Mouse (Mus musculus) thymus, postnatal 10 days (tissue): ENCODE data around the gene Gm5134.

Experiments
- DNase-seq, 2 experiments: peaks; one replicate each; pipeline ENCODE4 v3.0.0; 2021; ENCODE audit warnings: low spot score in 2 of 2

The Gm5134 gene

DNA sequence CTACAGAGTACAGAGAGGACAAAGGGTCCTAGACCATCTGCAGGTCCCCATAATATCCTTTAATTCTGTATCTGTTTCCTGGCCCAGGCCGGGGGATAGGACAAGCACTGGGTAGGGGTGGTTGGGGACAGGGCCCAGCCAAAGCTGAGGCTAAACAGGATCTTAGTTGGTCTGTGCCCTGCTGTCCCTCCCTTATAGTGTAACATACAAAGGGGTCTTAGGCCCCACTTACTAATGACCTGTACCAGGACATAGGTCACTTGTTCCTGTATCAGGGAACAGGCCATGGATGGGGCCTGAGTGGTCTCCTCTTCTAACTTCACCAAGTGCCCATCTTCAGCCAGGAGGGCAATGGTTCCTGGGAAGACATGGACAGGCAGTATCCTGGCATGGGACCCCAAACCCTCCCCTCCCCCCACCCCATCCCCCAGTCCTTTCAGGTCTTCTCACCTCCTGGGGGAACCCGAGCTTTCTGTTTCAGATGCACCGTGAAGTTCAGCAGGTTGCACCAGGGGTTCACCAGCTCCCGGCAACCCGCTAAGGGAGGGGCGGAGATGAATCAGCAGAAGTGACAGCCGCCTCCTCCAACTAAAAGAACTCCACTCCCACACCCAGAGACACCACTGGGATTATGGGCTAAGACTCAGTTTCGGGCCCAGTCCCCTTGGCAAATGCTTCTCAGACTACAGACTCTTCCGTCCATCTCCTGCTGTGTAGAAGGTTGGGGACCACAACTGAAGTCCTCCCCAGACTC is 14.7 kb upstream of the Gm5134 start:
- DNase-seq: no peak

DNA sequence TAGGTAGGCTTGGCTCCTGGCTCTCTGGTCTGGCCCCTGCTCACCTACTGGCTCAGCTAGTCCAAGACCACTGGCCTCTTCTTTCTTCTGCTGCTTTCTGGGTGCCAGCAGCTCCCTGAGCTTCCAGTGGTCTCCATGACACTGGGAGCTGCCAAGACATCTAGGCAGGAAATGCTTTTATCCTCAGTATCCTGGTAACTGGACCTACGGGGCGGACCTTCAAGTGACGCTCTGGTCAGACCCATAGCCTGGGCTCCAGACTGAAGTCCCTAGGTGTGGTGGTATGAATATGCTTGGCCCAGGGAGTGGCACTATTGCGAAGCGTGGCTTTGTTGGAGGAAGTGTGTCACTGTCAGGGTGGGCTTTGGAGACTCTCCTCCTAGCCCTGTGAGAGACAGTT is 13.8 kb upstream of the Gm5134 start, which contains the start of gene Gm867:
TSS of gene Gm867 (minus strand) at position 153 of the 400 bp plus-strand sequence.
- DNase-seq: no peak

DNA sequence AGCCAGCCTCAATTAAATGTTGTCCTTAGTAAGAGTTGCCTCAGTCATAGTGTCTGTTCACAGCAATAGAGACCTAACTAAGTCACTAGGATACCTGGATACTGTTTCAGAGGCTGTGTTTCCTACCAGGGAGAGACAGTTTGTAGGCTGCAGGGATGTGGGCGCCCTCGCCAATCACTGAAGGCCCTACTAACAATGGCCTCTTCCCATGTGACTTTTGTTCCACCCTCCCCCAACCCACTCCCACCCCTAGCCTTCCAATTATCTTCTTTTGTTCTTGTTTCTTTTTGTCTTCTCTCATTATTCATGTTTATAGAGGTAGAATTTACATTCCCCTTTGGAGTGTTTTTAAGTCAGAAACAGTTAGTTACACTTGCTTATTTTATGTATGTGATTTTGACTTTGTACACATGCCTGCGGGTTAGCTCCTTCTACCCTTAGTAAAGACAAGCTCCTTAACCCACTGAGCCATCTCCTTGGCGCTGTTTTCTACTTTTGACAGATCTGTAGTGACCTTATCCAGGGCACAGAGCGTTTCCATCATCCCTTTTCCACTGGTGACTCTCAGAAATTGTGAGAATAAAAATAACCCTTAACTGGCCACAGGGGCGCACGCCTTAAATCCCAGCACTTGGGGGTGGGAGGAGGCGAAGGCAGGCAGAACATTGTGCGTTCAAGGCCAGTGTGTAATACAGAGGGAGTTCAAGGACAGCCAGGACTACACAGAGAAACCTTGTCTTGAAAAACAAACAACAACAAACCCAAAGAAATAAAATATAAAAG is 13.1 kb upstream of the Gm5134 start:
- DNase-seq: no peak

DNA sequence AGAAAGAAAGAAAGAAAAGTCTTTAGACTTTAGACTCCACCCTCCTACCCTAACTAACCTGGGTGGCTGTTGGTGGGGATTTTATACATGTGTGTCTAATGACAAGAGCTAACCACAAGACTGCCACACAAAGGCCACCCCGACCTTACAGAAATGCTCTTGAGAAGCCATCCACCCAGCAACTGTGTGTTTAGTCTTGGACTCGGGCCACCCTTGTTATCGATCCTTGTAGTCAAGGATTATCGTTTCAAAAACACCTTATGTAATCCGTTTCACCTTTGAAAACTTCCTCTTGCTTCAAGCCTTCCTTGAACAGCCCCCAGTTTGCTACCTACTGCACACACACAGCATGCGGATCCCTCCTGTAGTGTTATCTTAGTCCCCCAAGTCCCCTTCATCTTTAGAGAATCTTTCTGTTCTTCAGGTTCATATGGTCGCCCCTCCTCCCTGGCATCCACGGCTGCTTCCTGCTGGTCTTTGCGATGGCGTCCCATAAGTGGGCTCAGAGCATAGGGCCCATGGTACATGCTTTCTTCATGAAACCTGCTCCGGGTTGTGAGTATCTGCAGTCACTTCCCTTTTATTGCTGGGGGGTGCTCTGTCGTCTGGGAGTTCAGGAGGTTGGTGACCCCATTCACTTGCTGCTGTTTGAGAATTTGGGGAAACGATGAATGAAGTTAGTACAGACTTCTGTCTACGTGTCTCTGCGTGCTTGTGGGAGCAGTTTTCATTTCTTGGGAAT is 11.4 kb upstream of the Gm5134 start, which contains the start of gene Vpreb3:
TSS of gene Vpreb3 (plus strand) at position 322 of the 742 bp plus-strand sequence.
- DNase-seq: no peak

DNA sequence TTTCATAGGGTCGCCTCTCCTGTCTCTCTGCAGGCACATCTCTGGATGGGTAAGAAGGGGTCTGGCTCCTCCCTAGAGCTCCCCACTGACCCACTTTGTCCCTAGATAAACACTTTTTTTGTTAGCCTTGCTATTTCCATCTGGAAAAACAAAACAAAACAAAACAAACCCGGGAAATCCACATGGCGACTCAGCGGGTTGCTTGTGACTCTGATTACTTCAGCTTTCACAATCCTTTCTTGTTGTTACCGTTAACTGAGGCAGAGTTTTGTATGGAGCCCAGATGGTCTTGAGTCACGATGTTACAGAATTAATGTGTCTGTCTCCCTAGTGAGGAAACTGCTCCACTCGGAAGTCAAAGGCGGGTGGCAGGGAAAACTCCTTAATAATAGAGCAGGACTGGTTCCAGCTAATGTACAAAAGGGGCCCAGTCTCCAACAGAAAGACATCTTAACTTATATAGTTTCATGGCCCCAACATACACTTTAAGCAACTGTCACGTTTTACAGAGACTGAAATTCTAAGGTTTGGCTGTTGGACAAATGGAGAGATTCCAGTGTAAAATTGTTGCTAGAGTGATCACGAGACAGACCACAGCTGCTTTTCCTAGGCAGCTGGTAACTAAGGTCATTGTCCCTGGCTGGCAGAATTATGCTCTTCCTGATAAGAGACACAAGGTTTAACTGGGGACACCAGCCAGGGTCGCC is 10.1 kb upstream of the Gm5134 start:
- DNase-seq: no peak

DNA sequence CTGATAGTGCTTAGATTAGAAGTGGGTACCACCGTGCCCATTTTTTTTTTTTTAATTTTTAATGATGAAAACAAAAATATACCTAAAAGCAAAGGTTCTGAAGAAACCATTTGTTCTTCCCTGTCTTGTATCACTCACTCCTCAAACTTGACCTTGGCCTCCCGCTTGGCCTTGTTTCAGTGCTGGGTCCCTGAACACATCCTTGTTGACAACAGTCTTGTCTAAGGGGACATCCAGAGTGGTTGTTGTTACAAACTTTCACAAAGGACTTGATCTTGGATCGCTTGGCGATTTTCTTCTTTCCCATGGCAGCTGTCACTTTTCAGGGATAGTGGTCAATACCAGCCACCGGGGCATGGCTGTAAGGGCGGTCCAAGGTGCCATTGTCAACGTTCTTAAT is 9.1 kb upstream of the Gm5134 start:
- DNase-seq: no peak

DNA sequence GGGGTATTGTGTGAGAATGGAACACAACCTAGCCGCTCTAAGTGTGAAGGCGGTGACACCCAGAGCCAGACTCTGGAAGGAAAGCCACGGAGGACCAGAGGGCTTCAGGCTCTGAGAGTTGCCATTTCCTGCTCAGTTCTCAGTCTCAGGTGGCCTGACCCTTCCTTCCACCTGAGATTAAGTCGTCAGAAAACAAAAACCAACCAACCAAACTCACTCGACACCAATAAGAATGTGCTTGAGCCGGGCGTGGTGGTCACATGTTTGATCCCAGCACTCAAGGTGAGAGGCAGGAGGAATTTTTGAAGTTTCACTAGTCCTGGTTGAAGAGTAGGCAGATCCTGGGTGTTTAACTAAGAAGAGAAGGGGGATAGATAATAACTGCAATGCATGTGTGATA is 8.4 kb upstream of the Gm5134 start:
- no peak for DNase-seq

DNA sequence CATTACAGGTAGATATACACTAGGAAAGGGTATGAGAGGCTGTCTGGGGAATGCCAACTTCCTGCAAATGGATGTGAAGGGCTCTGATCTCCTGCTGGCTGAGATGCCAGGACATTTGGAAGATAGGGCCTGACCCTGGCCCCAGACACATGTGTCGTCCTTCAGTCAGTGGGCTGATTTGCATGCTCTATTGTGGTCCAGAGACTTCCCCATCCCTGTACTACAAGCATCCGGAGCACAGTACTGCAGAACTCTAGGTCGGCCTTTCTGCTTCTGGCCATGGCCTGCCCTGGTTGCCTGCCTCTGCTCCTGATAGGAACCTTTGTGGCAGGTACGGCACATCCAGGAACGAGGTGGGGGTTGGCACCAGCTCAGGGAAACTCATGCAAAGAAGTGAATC is 6.2 kb upstream of the Gm5134 start:
- no peak for DNase-seq

DNA sequence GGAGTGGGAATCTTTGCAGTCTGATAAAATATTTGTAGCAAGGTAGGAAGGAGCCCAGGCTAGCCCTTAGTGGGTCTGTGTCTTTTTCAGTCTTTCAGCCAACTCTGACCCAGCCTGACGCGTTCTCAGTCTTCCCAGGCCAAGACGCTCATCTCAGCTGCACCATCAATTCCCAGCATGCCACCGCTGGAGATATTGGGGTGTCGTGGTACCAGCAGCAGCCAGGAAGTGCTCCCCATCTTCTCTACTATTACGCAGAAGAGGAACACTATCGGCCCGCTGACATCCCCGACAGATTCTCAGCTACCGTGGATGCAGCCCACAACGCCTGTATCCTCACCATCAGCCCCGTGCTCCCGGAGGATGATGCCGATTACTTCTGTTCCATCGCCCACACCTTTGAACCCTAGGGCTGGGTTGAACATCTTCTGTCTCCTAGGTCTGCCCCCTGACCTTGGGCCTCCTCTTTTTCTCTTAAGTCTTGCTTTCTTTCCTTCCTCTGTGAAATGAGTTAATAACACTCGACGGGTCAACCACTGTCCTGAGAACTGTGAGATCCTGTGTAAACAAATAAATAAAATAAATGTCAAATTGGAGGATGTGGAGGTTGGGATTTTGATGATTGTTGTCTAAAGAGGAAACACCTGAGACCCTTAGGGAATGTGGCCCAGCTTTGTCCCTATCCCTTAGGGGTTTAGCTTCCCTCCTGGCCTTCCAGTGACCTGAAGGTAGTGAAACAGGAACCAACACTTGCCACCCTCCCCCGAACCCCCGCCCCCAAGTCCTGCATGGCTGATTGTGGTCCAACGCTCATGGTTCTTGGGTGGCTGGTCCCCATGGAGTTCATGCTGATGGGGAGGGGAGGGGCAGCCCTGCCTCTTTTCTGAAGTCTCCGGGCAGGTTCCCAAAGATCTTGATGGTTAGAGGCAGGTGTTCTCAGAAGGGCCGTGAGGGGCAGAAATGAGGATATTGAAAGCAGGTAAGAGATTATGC is 5.0 kb upstream of the Gm5134 start:
- DNase-seq: no peak

DNA sequence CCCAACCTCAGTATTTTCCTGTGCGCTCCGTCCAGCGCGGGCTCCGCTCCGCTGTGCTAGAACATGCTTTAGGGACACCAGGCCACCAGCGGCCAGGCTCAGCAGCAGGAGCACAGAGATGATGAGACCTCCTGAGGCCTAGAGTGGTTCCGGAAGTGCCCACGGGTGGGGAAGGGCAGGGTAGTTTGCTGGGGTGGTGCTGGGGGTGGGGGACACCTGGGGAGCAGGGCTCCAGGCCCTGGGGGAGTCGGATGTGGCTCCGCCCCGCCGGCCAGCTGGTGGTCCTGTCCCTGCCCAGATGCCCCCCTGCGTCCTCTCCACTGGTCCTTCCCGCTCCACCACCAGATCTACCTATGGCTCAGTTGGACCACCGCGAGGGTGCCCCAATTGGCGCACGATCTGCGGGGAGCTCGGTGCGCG is 3.5 kb upstream of the Gm5134 start:
- DNase-seq: peak; percentile 24 to 40

DNA sequence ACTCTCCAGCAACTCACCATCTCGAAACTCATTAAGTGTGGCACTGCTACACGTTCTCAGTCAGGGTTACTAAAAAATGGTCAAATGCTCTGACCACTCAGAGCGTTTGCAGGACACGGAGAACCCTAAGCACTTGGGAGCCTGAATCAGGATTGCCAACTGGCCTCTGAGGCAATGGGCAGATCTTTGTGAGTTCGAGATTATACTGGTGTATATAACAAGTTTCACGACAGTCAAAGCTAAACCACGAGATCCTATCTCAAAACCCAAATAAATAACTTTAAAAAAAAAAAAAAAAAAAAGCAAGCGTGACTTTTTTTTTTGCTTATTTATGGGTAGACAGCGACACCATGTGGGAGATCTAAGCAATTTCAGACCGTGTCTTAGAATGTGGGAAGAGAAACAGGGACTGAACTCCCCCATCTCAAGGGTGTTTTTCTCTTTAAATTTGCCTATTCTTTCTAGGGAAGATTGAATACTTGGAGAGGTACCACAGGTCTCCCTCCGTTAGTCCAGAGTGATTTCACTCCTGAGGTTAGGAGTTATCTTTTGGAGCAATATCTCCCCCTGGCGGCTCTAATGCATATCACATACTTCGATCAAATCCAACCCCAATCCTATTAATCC is 2.8 kb upstream of the Gm5134 start:
- peak in 1 of 2 experiments; percentile 41 for DNase-seq

DNA sequence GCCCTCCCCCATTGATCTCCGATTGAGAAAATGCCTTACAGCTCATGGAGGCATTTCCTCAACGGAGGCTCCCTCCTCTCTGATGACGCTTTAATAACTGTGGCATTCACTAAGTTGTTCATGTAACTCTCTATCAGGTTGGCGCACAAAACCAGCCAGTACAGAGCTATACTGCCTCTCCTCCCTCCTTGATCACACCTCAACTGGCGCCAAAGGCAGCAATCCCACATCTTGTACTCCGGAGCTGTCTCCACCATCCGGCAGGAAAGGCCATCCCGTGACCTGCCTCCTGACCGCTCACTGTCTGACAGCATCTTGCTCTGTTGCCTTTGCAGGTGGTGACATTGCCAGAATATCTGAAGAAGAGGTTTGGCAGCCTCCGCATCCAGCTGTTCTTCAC is 19.5 kb downstream of the Gm5134 start:
- no peak for DNase-seq

DNA sequence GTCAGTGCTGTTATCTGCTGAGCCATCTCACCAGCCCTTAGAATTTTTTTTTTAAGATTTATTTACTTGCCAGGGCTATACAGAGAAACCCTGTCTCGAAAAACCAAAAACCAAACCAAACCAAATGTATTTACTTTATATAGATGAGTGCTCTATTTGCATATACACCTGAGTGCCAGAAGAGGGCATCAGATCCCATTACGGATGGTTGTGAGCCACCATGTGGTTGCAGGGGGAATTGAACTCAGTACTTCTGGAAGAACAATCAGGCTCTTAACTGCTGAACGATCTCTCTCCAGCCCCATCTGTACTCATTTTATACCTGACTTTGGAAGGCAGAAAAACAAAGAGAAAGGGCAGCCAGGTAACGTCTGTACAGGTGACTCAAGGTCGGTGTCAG is 20.9 kb downstream of the Gm5134 start:
- peak in 1 of 2 experiments; percentile 21 for DNase-seq

DNA sequence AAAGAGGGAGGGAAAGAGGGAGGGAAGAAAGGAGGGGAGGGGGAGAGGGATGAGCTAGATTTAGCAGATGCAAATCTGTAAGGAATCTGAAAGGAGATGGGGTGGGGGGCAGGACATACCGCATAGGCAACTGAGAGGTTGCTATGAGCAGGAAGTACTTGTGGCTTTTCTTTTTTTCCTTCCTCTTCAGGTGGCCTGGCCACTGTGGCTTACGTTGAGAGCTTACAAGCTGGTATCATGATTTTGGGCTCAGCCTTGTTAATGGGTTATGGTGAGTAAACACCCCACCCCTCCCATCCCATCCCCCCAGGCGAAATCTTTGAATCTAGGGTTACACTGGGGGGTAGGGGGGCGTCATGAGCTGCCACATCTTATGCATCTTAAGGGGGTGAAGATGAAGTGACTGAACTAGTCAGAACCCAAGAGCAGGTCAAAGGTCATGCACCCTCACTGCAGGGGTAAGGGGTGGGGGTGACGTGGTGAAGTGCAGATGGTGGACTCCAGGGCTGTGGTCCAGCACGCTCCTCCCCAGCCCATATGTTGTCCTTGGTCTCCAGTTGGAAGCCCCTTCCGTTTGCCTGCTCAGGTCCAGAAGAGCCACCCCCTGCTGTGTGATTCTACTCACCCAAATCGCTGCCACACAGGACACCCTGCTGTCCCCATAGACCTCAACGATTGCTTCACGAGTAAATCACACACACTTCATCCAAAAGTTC is 24.0 kb downstream of the Gm5134 start:
- no peak for DNase-seq

DNA sequence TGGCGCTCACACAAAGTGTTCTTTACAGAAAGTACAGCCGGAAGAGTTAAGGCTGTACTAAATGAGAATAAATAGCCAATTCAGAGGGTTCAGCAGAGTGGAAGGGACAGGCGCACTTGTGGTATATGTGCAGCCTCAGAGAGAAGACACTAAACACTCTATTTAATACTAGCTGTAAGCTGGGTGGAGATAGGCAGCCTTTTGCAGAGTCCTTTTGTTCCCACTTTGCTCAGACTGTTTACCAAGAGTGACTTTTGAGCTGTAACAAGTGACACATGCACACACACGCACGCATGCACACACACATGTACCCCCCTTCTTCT is 24.5 kb downstream of the Gm5134 start:
- DNase-seq: no peak

DNA sequence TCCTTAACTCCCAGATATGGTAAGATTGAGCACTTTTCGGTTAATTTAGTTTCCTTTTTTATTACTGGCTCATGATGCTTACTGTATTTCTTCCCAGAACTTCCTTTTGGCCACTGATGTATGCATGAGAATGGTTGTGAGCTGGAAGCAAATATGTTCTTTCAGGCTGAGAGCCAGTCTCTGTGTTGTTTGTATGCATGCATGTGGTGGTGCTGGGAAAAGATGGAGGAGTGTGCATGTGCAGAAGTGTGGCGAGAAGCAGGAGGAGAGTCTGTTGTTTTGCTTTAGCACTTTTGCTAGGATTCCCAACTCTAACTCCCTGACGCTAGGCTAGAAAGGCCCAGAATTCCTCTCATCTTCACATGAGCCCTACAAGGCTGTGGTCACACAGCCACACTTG is 25.1 kb downstream of the Gm5134 start:
- no peak for DNase-seq

DNA sequence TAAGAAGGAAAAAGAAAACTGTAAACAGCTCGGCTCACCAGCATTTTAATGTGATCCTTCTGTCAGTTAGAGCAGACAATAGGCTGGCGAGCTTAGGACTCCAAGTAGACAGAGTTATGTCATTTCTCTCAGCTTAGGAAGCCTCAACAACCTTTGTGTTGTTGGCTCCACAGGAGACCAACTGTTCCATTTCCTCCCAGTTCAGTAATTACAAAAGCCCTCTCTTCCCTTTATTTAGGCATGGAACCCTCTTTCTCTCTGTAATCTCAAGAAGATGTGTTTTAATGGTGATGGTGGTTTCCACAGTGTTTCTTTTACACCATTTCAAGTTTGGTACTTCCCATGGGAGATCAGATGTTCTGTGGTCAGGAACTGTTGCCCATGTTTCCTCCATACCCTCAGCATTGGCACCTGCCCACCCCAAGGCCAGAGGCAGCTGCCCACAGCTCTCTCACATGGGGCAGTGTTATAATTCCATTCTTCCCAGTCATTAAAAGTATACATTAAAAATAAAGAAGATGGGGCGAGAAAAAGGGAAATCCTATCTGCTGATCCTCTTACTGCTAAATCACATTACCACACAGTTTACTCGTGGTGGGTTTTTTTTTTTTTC is 36.2 kb downstream of the Gm5134 start:
- DNase-seq: no peak

DNA sequence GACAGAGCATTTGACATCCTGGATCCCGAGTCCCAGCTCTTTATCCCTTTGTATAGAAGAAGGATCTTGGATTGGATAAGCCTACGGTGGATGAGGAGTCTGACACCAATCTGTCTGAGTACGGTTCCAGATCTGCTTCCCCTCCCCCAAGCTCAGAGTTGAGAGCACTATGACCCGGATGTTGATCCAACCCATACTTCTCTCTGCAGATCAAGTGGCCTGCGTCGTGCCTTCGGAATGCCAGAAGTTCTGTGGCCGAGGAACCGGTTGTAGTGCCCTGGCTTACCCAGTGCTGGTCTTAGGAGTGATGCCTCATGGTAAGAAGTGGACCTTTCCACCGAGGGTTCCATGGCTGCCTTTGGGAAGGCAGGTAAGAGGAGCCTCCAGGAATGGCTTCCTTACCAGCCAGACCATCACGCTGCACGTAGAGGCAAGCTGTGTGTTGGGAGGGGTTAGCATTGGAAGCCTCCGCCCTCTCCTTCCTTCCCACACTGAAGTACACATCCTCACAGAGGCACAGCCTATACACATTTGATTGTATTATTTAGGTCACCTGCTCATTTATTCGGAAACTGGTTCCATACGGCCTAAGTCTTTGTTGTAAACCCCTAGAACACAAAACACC is 39.4 kb downstream of the Gm5134 start:
- no peak for DNase-seq
